Comparison of ENCODE assay signal across 10 mouse cellular contexts in the genomic region with DNA sequence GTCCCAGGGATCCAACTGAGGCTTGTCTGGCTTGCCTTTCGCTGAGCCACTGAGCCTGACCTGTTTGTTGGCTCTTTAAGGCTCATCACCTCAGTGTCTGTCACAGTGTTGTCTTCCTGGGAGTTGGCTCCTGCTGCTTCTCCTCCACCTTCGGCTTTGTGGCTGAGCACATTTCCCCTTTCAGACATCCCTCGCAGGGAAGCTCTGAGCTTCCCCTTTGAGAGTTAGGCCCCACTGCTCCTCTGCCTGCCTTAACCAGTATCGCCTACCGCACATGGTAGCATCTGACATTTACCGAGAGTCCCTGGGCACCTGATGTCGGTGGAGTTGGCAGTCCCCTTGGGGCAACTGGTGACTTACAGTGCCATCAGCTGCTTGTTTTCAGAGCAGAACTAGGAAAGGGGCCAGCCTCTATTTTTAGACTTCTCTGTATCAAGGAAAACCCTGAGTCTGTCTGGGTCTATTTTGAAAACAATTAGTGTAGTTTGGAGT. TPM values are rescaled to one million over a fixed set of nuclear protein-coding genes. Genes with fewer than 3 reads are reported as not detected.
A peak's percentile ranks its signal among the peaks of the same experiment; 100 is the strongest.
DNase-seq lines count a peak whose midpoint lies in the region; ATAC-seq and TF ChIP-seq lines count a peak whose summit lies in the region.
"Had no signal": no experiment of that assay in that cellular context is flagged by ENCODE, and none has a peak within 500 bp of the region (broad histone marks: within the 10 kb centered on the region; RNA-seq: fewer than 3 reads in every experiment).

No protein-coding gene starts in this region.

- 0 out of 2 replicates have a peak, but pooled peaks cover 3% of the 10 kb centered on the region for H3K4me1 ChIP-seq in embryonic facial prominence, embryonic 14.5 days (ENCODE audit: control insufficient read depth, insufficient read depth, low read length)
- H3K4me1 ChIP-seq in embryonic facial prominence, embryonic 10.5 days = peaks cover 32% of the 10 kb centered on the region
- peaks cover 8% of the 10 kb centered on the region for H3K4me1 ChIP-seq in heart, adult 2 months (ENCODE audit: control insufficient read depth, insufficient read depth, low read length)

- H3K4me3 ChIP-seq in embryonic facial prominence, embryonic 14.5 days (ENCODE audit: low read depth, low read length) = no peak overlapping the region
- no peak overlapping the region for H3K4me3 ChIP-seq in embryonic facial prominence, embryonic 10.5 days
- no peak overlapping the region for H3K4me3 ChIP-seq in heart, adult 2 months
- H3K4me3 ChIP-seq: liver, embryonic 13.5 days; stomach, embryonic 15.5 days had no signal

- H3K79me2 ChIP-seq in heart, adult 2 months (replicated peaks; ENCODE audit: control insufficient read depth, insufficient read depth, low read length) = no peaks in the 10 kb centered on the region

- H3K4me2 ChIP-seq in embryonic facial prominence, embryonic 14.5 days (ENCODE audit: low read depth, low read length) = no peak overlapping the region
- H3K4me2 ChIP-seq: liver, embryonic 13.5 days; stomach, embryonic 15.5 days had no signal

- WGBS in embryonic facial prominence, embryonic 14.5 days = 54% methylated on average over 7 of the region's 7 CpGs
- WGBS in embryonic facial prominence, embryonic 10.5 days = 49% methylated on average over 7 of the region's 7 CpGs
- 25% methylated on average over 7 of the region's 7 CpGs for WGBS in heart, adult 2 months

- DNase-seq in embryonic facial prominence, embryonic 14.5 days (ENCODE audit: low spot score) = peak; percentile 56
- DNase-seq in embryonic facial prominence, embryonic 10.5 days (ENCODE audit: low spot score) = no peak
- DNase-seq in cerebellum, adult 8-10 months = peak; percentile 63
- peak; percentile 39 to 74 for DNase-seq in heart, adult 2 months
- DNase-seq in kidney, adult 9 months = no peak
- no peak for DNase-seq in MN1 (ENCODE audit: low spot score)
- no peak for DNase-seq in thymus, postnatal 4 days
- DNase-seq: liver, embryonic 13.5 days had no signal

- peaks cover 6% of the 10 kb centered on the region; the same call in 1 of the 2 replicates for H3K27me3 ChIP-seq in embryonic facial prominence, embryonic 14.5 days (replicated peaks; ENCODE audit: control insufficient read depth, insufficient read depth, low read length)
- H3K27me3 ChIP-seq in embryonic facial prominence, embryonic 10.5 days (replicated peaks; ENCODE audit: low read depth, poor library complexity, severe bottlenecking) = peaks cover 17% of the 10 kb centered on the region; the same call in 1 of the 2 replicates
- no peaks in the 10 kb centered on the region for H3K27me3 ChIP-seq in heart, adult 2 months (ENCODE audit: control insufficient read depth, insufficient read depth, low read length)
- H3K27me3 ChIP-seq: stomach, embryonic 15.5 days had no signal

- ATAC-seq in embryonic facial prominence, embryonic 14.5 days (ENCODE audit: low read depth) = peak; percentile 39; the same call in 1 of the 2 replicates
- peak; percentile 80 for ATAC-seq in monocyte, adult 5-6 weeks (replicated peaks; ENCODE audit: insufficient number of reproducible peaks, low FRiP score, low TSS enrichment, poor library complexity, severe bottlenecking)

- H3K36me3 ChIP-seq in embryonic facial prominence, embryonic 14.5 days (ENCODE audit: control insufficient read depth, insufficient read depth, low read length) = no peaks in the 10 kb centered on the region
- no peaks in the 10 kb centered on the region for H3K36me3 ChIP-seq in embryonic facial prominence, embryonic 10.5 days (replicated peaks)
- H3K36me3 ChIP-seq in heart, adult 2 months (ENCODE audit: control insufficient read depth, insufficient read depth, low read length) = no peaks in the 10 kb centered on the region
- H3K36me3 ChIP-seq: liver, embryonic 13.5 days; stomach, embryonic 15.5 days had no signal

- peak; percentile 37; the same call in 1 of the 2 replicates for TF ChIP-seq POLR2A in heart, adult 2 months (IDR thresholded peaks at IDR 0.05; ENCODE audit: insufficient read depth, low read depth, low read length)

- H3K9me3 ChIP-seq in embryonic facial prominence, embryonic 14.5 days (ENCODE audit: control insufficient read depth, low read length) = no peaks in the 10 kb centered on the region
- no peaks in the 10 kb centered on the region for H3K9me3 ChIP-seq in embryonic facial prominence, embryonic 10.5 days
- H3K9me3 ChIP-seq: liver, embryonic 13.5 days; stomach, embryonic 15.5 days had no signal

- peak; percentile 86 for TF ChIP-seq EP300 in heart, adult 2 months (IDR thresholded peaks at IDR 0.05; ENCODE audit: insufficient read depth, low read depth, low read length)

- H3K9ac ChIP-seq in embryonic facial prominence, embryonic 14.5 days (ENCODE audit: low read depth, low read length) = no peak overlapping the region
- H3K9ac ChIP-seq in heart, adult 2 months (ENCODE audit: low read depth, low read length) = no peak overlapping the region
- H3K9ac ChIP-seq: liver, embryonic 13.5 days; stomach, embryonic 15.5 days had no signal

- no peak overlapping the region for H3K27ac ChIP-seq in embryonic facial prominence, embryonic 14.5 days (replicated peaks; ENCODE audit: low read depth, low read length)
- H3K27ac ChIP-seq in embryonic facial prominence, embryonic 10.5 days (replicated peaks) = no peak overlapping the region
- peak overlapping the region; percentile 86 for H3K27ac ChIP-seq in heart, adult 2 months
- H3K27ac ChIP-seq: liver, embryonic 13.5 days; stomach, embryonic 15.5 days had no signal

- TF ChIP-seq CTCF in heart, adult 2 months (IDR thresholded peaks at IDR 0.05) = no peak

- intact Hi-C loops in heart, adult 2 months (cut with DNase I) = no loop called here

RNA-seq across cellular contexts. Expression of a gene that starts 2.4 kb away (rescaled TPM):
- 5.9 and 7.6 TPM in 2 replicates for polyA plus RNA-seq in embryonic facial prominence, embryonic 14.5 days (2014; fragmentation: Nextera tagmentation; extraction: Ambion mirVana)
- polyA plus RNA-seq in embryonic facial prominence, embryonic 10.5 days (2016; fragmentation: Nextera tagmentation; extraction: Ambion mirVana) = 20.3 and 21.1 TPM in 2 replicates
- 10 to 100 TPM; 31.1 to 34.8 TPM for total RNA-seq in heart, adult 2 months (2021)
- 14.9 and 18.3 TPM in 2 replicates for polyA plus RNA-seq in heart, adult 2 months (2012; rRNA removed)
- total RNA-seq in monocyte, adult 5-6 weeks (2017) = 0.53 to 0.78 TPM (median 0.57 TPM) in 3 replicates

Comparison
In these comparisons a context has a peak if more than half of its experiments do, and no peak if none do; other contexts are left out.
1. DNase-seq: peak in embryonic facial prominence, embryonic 14.5 days (single experiment), cerebellum, adult 8-10 months (single experiment) and heart, adult 2 months (2 of 2); none in embryonic facial prominence, embryonic 10.5 days (single experiment), kidney, adult 9 months (single experiment), MN1 (single experiment) and thymus, postnatal 4 days (single experiment).